Mouse (Mus musculus) embryonic facial prominence, embryonic 10.5 days (tissue): ENCODE measurements at regions not wholly inside any gene's neighbourhood (a gene's known extent, or its start where the extent isn't known, plus 50 kb on each side); places are given as distances from the start of the nearest gene placed in this dataset.

ENCODE experiments used
- DNase-seq: peaks from one replicate; pipeline ENCODE4 v3.0.0-alpha.2; 2017; ENCODE audit warnings: low spot score
- H3K27ac ChIP-seq: fragments of 300-500 bp; sonication (generic); replicated peaks from 2 replicates; pipeline ENCODE4 v1.5.1; 2016; ENCODE audit warnings: mild to moderate bottlenecking
- H3K27me3 ChIP-seq: fragments of 300-500 bp; sonication (generic); replicated peaks from 2 replicates; pipeline ENCODE4 v1.6.1; 2016; ENCODE audit warnings: low read depth, mild to moderate bottlenecking; ENCODE audit not compliant: poor library complexity, severe bottlenecking
- H3K36me3 ChIP-seq: fragments of 300-500 bp; sonication (generic); replicated peaks from 2 replicates; pipeline ENCODE4 v1.6.1; 2016; ENCODE audit warnings: mild to moderate bottlenecking, moderate library complexity
- H3K4me1 ChIP-seq: fragments of 300-500 bp; sonication (generic); 2 replicates; pipeline ENCODE4 v1.6.1; 2016
- H3K4me3 ChIP-seq: fragments of 300-500 bp; sonication (generic); 2 replicates; pipeline ENCODE4 v1.5.1; 2016; ENCODE audit warnings: mild to moderate bottlenecking, moderate library complexity
- H3K9me3 ChIP-seq: fragments of 300-500 bp; sonication (generic); 2 replicates; pipeline ENCODE4 v1.6.1; 2016; ENCODE audit warnings: mild to moderate bottlenecking
- WGBS: fragments of 180-500 bp; shearing (Covaris S2); methylation state at CpG from one replicate; pipeline ENCODE4 v1.1.7; 2016; 5-methylcytosine and 5-hydroxymethylcytosine counted together

GRCm38 (mm10) chr12:54361762-54362161 is 158.1 kb upstream of the Egln3 start:
- WGBS, result 96% methylated on average over 4 of the region's 4 CpGs
- Histone ChIP-seq H3K9me3 (no peaks in the 10 kb centered on the region), H3K27me3 (no peaks in the 10 kb centered on the region), H3K36me3 (no peaks in the 10 kb centered on the region), H3K27ac (no peak overlapping the region), H3K4me1 (0 out of 2 replicates have a peak, but pooled peaks cover 3% of the 10 kb centered on the region), H3K4me3 (no peak overlapping the region)
- no peak for DNase-seq

- WGBS, result 21% methylated on average over 6 of the region's 6 CpGs
- DNase-seq, result peak; percentile 50
- peaks cover 25% of the 10 kb centered on the region for H3K4me1 ChIP-seq
- H3K27ac ChIP-seq, result peak overlapping the region; percentile 80
- no peak overlapping the region for H3K4me3 ChIP-seq
- no peaks in the 10 kb centered on the region for H3K36me3 ChIP-seq
- no peaks in the 10 kb centered on the region for H3K27me3 ChIP-seq
- H3K9me3 ChIP-seq, result no peaks in the 10 kb centered on the region
These were observed 150.5 kb upstream of the Egln3 start for GRCm38 (mm10) chr12:54354187-54354586.

- peaks cover 25% of the 10 kb centered on the region for H3K4me1 ChIP-seq
- peak overlapping the region; percentile 80 for H3K27ac ChIP-seq
- no peaks in the 10 kb centered on the region for H3K27me3 ChIP-seq
- H3K9me3 ChIP-seq, result no peaks in the 10 kb centered on the region
- H3K36me3 ChIP-seq, result no peaks in the 10 kb centered on the region
- 44% methylated on average over 7 of the region's 7 CpGs for WGBS
- no peak overlapping the region for H3K4me3 ChIP-seq
- DNase-seq, result no peak
These were observed 150.0 kb upstream of the Egln3 start for GRCm38 (mm10) chr12:54353694-54354093.

- no peaks in the 10 kb centered on the region for H3K9me3 ChIP-seq
- no peak overlapping the region for H3K4me3 ChIP-seq
- peaks cover 25% of the 10 kb centered on the region for H3K4me1 ChIP-seq
- H3K27ac ChIP-seq, result peak overlapping the region; percentile 80; the same call in 1 of the 2 replicates
- H3K36me3 ChIP-seq, result no peaks in the 10 kb centered on the region
- DNase-seq, result peak; percentile 20
- WGBS, result 84% methylated on average over 10 of the region's 10 CpGs
- H3K27me3 ChIP-seq, result no peaks in the 10 kb centered on the region
These were observed 149.4 kb upstream of the Egln3 start for GRCm38 (mm10) chr12:54352963-54353606.

- peaks cover 23% of the 10 kb centered on the region for H3K4me1 ChIP-seq
- DNase-seq, result no peak
- no peak overlapping the region for H3K4me3 ChIP-seq
- no peaks in the 10 kb centered on the region for H3K9me3 ChIP-seq
- H3K27ac ChIP-seq, result no peak overlapping the region
- WGBS, result 73% methylated on average over 1 of the region's 1 CpGs
- no peaks in the 10 kb centered on the region for H3K36me3 ChIP-seq
- no peaks in the 10 kb centered on the region for H3K27me3 ChIP-seq
These were observed 146.6 kb upstream of the Egln3 start for GRCm38 (mm10) chr12:54350293-54350692.

GRCm38 (mm10) chr12:54349403-54349802 is 145.7 kb upstream of the Egln3 start:
- Histone ChIP-seq H3K9me3 (no peaks in the 10 kb centered on the region), H3K36me3 (no peaks in the 10 kb centered on the region), H3K27ac (no peak overlapping the region), H3K27me3 (no peaks in the 10 kb centered on the region), H3K4me1 (peaks cover 15% of the 10 kb centered on the region), H3K4me3 (no peak overlapping the region)
- WGBS, result 54% methylated on average over 2 of the region's 2 CpGs
- no peak for DNase-seq

GRCm38 (mm10) chr12:54343493-54343892 is 139.8 kb upstream of the Egln3 start:
- H3K4me3 ChIP-seq, result no peak overlapping the region
- 88% methylated on average over 5 of the region's 5 CpGs for WGBS
- no peaks in the 10 kb centered on the region for H3K27me3 ChIP-seq
- no peaks in the 10 kb centered on the region for H3K4me1 ChIP-seq
- H3K27ac ChIP-seq, result no peak overlapping the region
- no peak for DNase-seq
- H3K36me3 ChIP-seq, result no peaks in the 10 kb centered on the region
- no peaks in the 10 kb centered on the region for H3K9me3 ChIP-seq

- no peaks in the 10 kb centered on the region for H3K27me3 ChIP-seq
- H3K4me1 ChIP-seq, result peaks cover 7% of the 10 kb centered on the region
- H3K9me3 ChIP-seq, result no peaks in the 10 kb centered on the region
- DNase-seq, result no peak
- no peak overlapping the region for H3K4me3 ChIP-seq
- H3K27ac ChIP-seq, result no peak overlapping the region
- no peaks in the 10 kb centered on the region for H3K36me3 ChIP-seq
- WGBS, result 18% methylated on average over 2 of the region's 2 CpGs
These were observed 131.8 kb upstream of the Egln3 start for GRCm38 (mm10) chr12:54335509-54335908.

GRCm38 (mm10) chr12:54334491-54335132 is 131.0 kb upstream of the Egln3 start:
- Histone ChIP-seq H3K36me3 (no peaks in the 10 kb centered on the region), H3K27ac (no peak overlapping the region), H3K4me3 (no peak overlapping the region), H3K4me1 (peaks cover 7% of the 10 kb centered on the region), H3K27me3 (no peaks in the 10 kb centered on the region), H3K9me3 (no peaks in the 10 kb centered on the region)
- DNase-seq, result no peak
- 74% methylated on average over 9 of the region's 9 CpGs for WGBS

- H3K4me1 ChIP-seq, result peaks cover 7% of the 10 kb centered on the region
- DNase-seq, result no peak
- H3K4me3 ChIP-seq, result no peak overlapping the region
- no peaks in the 10 kb centered on the region for H3K9me3 ChIP-seq
- 86% methylated on average over 14 of the region's 14 CpGs for WGBS
- no peaks in the 10 kb centered on the region for H3K36me3 ChIP-seq
- no peaks in the 10 kb centered on the region for H3K27me3 ChIP-seq
- H3K27ac ChIP-seq, result no peak overlapping the region
These were observed 130.1 kb upstream of the Egln3 start for GRCm38 (mm10) chr12:54333632-54334321.

GRCm38 (mm10) chr12:54327483-54327882 is 123.8 kb upstream of the Egln3 start:
- H3K27ac ChIP-seq, result no peak overlapping the region
- H3K27me3 ChIP-seq, result no peaks in the 10 kb centered on the region
- H3K9me3 ChIP-seq, result no peaks in the 10 kb centered on the region
- no peak overlapping the region for H3K4me3 ChIP-seq
- no peak for DNase-seq
- no peaks in the 10 kb centered on the region for H3K4me1 ChIP-seq
- no peaks in the 10 kb centered on the region for H3K36me3 ChIP-seq
- 65% methylated on average over 1 of the region's 1 CpGs for WGBS

GRCm38 (mm10) chr12:54326571-54326970 is 122.9 kb upstream of the Egln3 start:
- no peaks in the 10 kb centered on the region for H3K9me3 ChIP-seq
- no peaks in the 10 kb centered on the region for H3K27me3 ChIP-seq
- no peak overlapping the region for H3K27ac ChIP-seq
- H3K4me1 ChIP-seq, result no peaks in the 10 kb centered on the region
- no peak for DNase-seq
- 79% methylated on average over 7 of the region's 7 CpGs for WGBS
- H3K4me3 ChIP-seq, result no peak overlapping the region
- H3K36me3 ChIP-seq, result no peaks in the 10 kb centered on the region

- H3K4me3 ChIP-seq, result no peak overlapping the region
- no peak overlapping the region for H3K27ac ChIP-seq
- 0 out of 2 replicates have a peak, but pooled peaks cover 15% of the 10 kb centered on the region for H3K27me3 ChIP-seq
- no peak for DNase-seq
- WGBS, result 90% methylated on average over 5 of the region's 5 CpGs
- peaks cover 3% of the 10 kb centered on the region; the same call in 1 of the 2 replicates for H3K9me3 ChIP-seq
- H3K4me1 ChIP-seq, result peaks cover 10% of the 10 kb centered on the region
- H3K36me3 ChIP-seq, result no peaks in the 10 kb centered on the region
These were observed 116.9 kb upstream of the Egln3 start for GRCm38 (mm10) chr12:54320533-54320932.
